Mouse (Mus musculus): ENCODE data around the gene Spag8.

GRCm38 (mm10) chr4:43675608-43676007 is 22.2 kb upstream of the Spag8 start:
- no peak for TF ChIP-seq POLR2A (IDR thresholded peaks at IDR 0.05; ENCODE audit: control insufficient read depth, low read depth, low read length)
- TF ChIP-seq CTCF (IDR thresholded peaks at IDR 0.05; ENCODE audit: control insufficient read depth, insufficient read depth, insufficient replicate concordance, low read depth, low read length): no peak

Measured in testis, adult 2 months (tissue).